Mouse (Mus musculus) bone marrow, adult 2 months (tissue): ENCODE measurements around the gene Cacna1e.

Source experiments
- CTCF ChIP-seq: fragments of 200-500 bp; IDR thresholded peaks from 2 replicates; pipeline ENCODE4 v1.5.1; 2011; ENCODE audit warnings: low read length, control low read depth; ENCODE audit not compliant: control insufficient read depth, insufficient read depth
- POLR2A ChIP-seq: fragments of 200-500 bp; IDR thresholded peaks from 2 replicates; pipeline ENCODE4 v1.6.1; 2011; ENCODE audit warnings: low read depth, mild to moderate bottlenecking, control low read depth, low read length, borderline replicate concordance; ENCODE audit not compliant: control insufficient read depth

DNA sequence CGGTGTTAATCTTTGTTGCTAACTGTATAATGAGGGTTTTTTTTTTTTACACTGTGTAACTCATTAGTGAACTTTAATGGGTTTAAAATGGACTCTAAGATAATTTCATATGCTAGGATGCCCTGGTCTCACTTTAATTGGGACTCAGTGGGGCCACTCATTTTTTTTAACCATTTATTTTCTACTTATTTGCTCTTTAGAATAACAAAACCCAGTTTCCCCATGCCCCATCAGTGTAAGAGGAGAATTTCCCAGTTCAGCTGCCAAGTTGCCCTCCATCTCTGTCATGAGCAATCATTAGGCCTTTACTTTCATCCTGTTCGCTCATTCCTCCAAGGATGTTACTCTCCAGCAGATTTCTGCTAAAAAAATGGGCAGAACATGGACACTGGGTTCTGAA, 425.7 kb downstream of the Cacna1e start:
- TF ChIP-seq CTCF, result no peak
- TF ChIP-seq POLR2A, result no peak
